26 mouse cellular contexts compared by ENCODE assay signal in the genomic region with DNA sequence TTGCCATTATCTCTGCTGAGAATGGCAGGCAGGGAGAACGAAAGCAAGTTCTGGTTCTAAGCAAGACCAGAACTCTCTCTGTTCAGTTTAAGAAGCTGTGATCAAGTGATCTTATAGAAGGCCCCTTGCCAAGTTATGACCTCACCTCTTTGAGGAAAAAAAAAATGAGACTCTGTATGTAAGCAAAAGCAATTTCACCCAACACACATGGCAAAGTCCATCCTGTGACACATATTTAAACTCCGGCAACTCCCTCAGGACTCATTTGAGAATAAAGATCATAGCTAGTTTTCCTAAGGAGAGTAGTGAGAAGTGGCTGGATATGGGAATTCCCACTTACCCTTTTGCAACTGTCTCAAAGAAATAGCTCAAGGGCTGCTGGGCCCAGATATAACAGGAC. TPM values are rescaled to one million over a fixed set of nuclear protein-coding genes. Genes with fewer than 3 reads are reported as not detected.
DNase-seq lines count a peak whose midpoint lies in the region; ATAC-seq and TF ChIP-seq lines count a peak whose summit lies in the region.
"Had no signal": no experiment of that assay in that cellular context is flagged by ENCODE, and none has a peak within 500 bp of the region (broad histone marks: within the 10 kb centered on the region; RNA-seq: fewer than 3 reads in every experiment).

No protein-coding gene starts in this region.

- no peak overlapping the region for H3K9ac ChIP-seq in liver, postnatal 0 days (replicated peaks)
- no peak overlapping the region for H3K9ac ChIP-seq in liver, embryonic 12.5 days
- no peak overlapping the region for H3K9ac ChIP-seq in intestine, postnatal 0 days (ENCODE audit: low read depth, low read length)
- H3K9ac ChIP-seq in stomach, embryonic 15.5 days, result no peak overlapping the region
- H3K9ac ChIP-seq: hindbrain, embryonic 12.5 days had no signal

- DNase-seq in liver, postnatal 0 days, result no peak
- peak; percentile 6 for DNase-seq in adipocyte (ENCODE audit: low spot score)
- no peak for DNase-seq in forebrain, embryonic 10.5 days (ENCODE audit: extremely low spot score, low spot score)
- no peak for DNase-seq in left cerebral cortex, adult 8-10 months (ENCODE audit: low spot score in 2 of 2)
- DNase-seq: adrenal gland, postnatal 14 days; cerebellum, adult 8-10 months; cerebellum, postnatal 36 days; gastrocnemius, postnatal 10 days; kidney, adult 9 months; kidney, postnatal 25 days; liver; thymus, postnatal 25 days had no signal

- H3K4me1 ChIP-seq in liver, postnatal 0 days (ENCODE audit: insufficient read depth), result peaks cover 4% of the 10 kb centered on the region; the same call in 1 of the 2 replicates
- H3K4me1 ChIP-seq in liver, embryonic 12.5 days, result peaks cover 15% of the 10 kb centered on the region
- H3K4me1 ChIP-seq in intestine, postnatal 0 days (replicated peaks; ENCODE audit: control insufficient read depth, insufficient read depth, low read length), result peaks cover 18% of the 10 kb centered on the region; the same call in 1 of the 2 replicates
- peaks cover 4% of the 10 kb centered on the region; the same call in 1 of the 2 replicates for H3K4me1 ChIP-seq in stomach, embryonic 15.5 days
- H3K4me1 ChIP-seq in forebrain, embryonic 10.5 days, result 0 out of 2 replicates have a peak, but pooled peaks cover 7% of the 10 kb centered on the region
- H3K4me1 ChIP-seq: hindbrain, embryonic 12.5 days had no signal

- H3K4me3 ChIP-seq in liver, postnatal 0 days (ENCODE audit: low read depth, low read length), result no peak overlapping the region
- H3K4me3 ChIP-seq in liver, embryonic 12.5 days, result no peak overlapping the region
- no peak overlapping the region for H3K4me3 ChIP-seq in intestine, postnatal 0 days (ENCODE audit: low read depth, low read length)
- H3K4me3 ChIP-seq in stomach, embryonic 15.5 days (replicated peaks), result no peak overlapping the region
- no peak overlapping the region for H3K4me3 ChIP-seq in forebrain, embryonic 10.5 days
- H3K4me3 ChIP-seq: hindbrain, embryonic 12.5 days had no signal

- H3K9me3 ChIP-seq in liver, postnatal 0 days (ENCODE audit: low read length), result no peaks in the 10 kb centered on the region
- H3K9me3 ChIP-seq in liver, embryonic 12.5 days (replicated peaks), result no peaks in the 10 kb centered on the region
- no peaks in the 10 kb centered on the region for H3K9me3 ChIP-seq in intestine, postnatal 0 days (ENCODE audit: control insufficient read depth)
- no peaks in the 10 kb centered on the region for H3K9me3 ChIP-seq in stomach, embryonic 15.5 days
- H3K9me3 ChIP-seq in forebrain, embryonic 10.5 days, result no peaks in the 10 kb centered on the region
- H3K9me3 ChIP-seq: hindbrain, embryonic 12.5 days had no signal

- no peak overlapping the region for H3K27ac ChIP-seq in liver, postnatal 0 days (ENCODE audit: low read depth)
- H3K27ac ChIP-seq in liver, embryonic 12.5 days, result no peak overlapping the region
- peak overlapping the region; percentile 78 for H3K27ac ChIP-seq in intestine, postnatal 0 days (ENCODE audit: low read depth, low read length)
- H3K27ac ChIP-seq in stomach, embryonic 15.5 days, result peak overlapping the region; percentile 72
- no peak overlapping the region for H3K27ac ChIP-seq in forebrain, embryonic 10.5 days
- H3K27ac ChIP-seq: hindbrain, embryonic 12.5 days had no signal

- WGBS in liver, postnatal 0 days (ENCODE audit: insufficient replicate concordance), result 67% methylated on average over 2 of the region's 2 CpGs
- 67% methylated on average over 2 of the region's 2 CpGs for WGBS in liver, embryonic 12.5 days (ENCODE audit: insufficient replicate concordance)
- WGBS in intestine, postnatal 0 days, result 24% methylated on average over 2 of the region's 2 CpGs
- WGBS in stomach, embryonic 15.5 days, result 56% methylated on average over 2 of the region's 2 CpGs
- WGBS in forebrain, embryonic 10.5 days, result 91% methylated on average over 2 of the region's 2 CpGs

- no peaks in the 10 kb centered on the region for H3K36me3 ChIP-seq in liver, postnatal 0 days (replicated peaks; ENCODE audit: insufficient read depth, low read length)
- H3K36me3 ChIP-seq in liver, embryonic 12.5 days, result no peaks in the 10 kb centered on the region
- H3K36me3 ChIP-seq in intestine, postnatal 0 days (ENCODE audit: control insufficient read depth, insufficient read depth), result no peaks in the 10 kb centered on the region
- H3K36me3 ChIP-seq in stomach, embryonic 15.5 days, result no peaks in the 10 kb centered on the region
- H3K36me3 ChIP-seq in forebrain, embryonic 10.5 days (replicated peaks), result no peaks in the 10 kb centered on the region
- H3K36me3 ChIP-seq: hindbrain, embryonic 12.5 days had no signal

- peak; percentile 44 for ATAC-seq in liver, postnatal 0 days
- no peak for ATAC-seq in liver, embryonic 12.5 days
- peak; percentile 68 for ATAC-seq in intestine, postnatal 0 days
- ATAC-seq in stomach, embryonic 15.5 days (ENCODE audit: insufficient read depth, low FRiP score, low read depth), result no peak
- ATAC-seq: forebrain, embryonic 16.5 days had no signal

- H3K27me3 ChIP-seq in liver, postnatal 0 days (ENCODE audit: insufficient read depth, low read length), result no peaks in the 10 kb centered on the region
- H3K27me3 ChIP-seq in liver, embryonic 12.5 days (replicated peaks), result no peaks in the 10 kb centered on the region
- no peaks in the 10 kb centered on the region for H3K27me3 ChIP-seq in intestine, postnatal 0 days (replicated peaks; ENCODE audit: control insufficient read depth, insufficient read depth, low read length)
- no peaks in the 10 kb centered on the region for H3K27me3 ChIP-seq in stomach, embryonic 15.5 days (replicated peaks)
- H3K27me3 ChIP-seq in forebrain, embryonic 10.5 days (ENCODE audit: poor library complexity, severe bottlenecking), result no peaks in the 10 kb centered on the region
- H3K27me3 ChIP-seq: hindbrain, embryonic 12.5 days had no signal

- TF ChIP-seq EP300 in liver, postnatal 0 days (IDR thresholded peaks at IDR 0.05; ENCODE audit: low read depth), result no peak

- no peak for TF ChIP-seq CTCF in liver, postnatal 0 days (IDR thresholded peaks at IDR 0.05; ENCODE audit: low read depth)
- TF ChIP-seq CTCF in intestine, postnatal 0 days (IDR thresholded peaks at IDR 0.05; ENCODE audit: low read depth), result no peak

- no peak overlapping the region for H3K4me2 ChIP-seq in liver, postnatal 0 days (ENCODE audit: low read depth, low read length)
- no peak overlapping the region for H3K4me2 ChIP-seq in liver, embryonic 12.5 days
- H3K4me2 ChIP-seq in intestine, postnatal 0 days (replicated peaks; ENCODE audit: low read depth), result no peak overlapping the region
- no peak overlapping the region for H3K4me2 ChIP-seq in stomach, embryonic 15.5 days
- H3K4me2 ChIP-seq: hindbrain, embryonic 12.5 days; midbrain, embryonic 11.5 days had no signal

RNA-seq across cellular contexts. Expression of a gene that starts 14.9 kb away (rescaled TPM):
- polyA plus RNA-seq in liver, postnatal 0 days (2015; fragmentation: Nextera tagmentation; extraction: Ambion mirVana), result not detected in 2 replicates
- polyA plus RNA-seq in liver, embryonic 12.5 days (2016; fragmentation: Nextera tagmentation; extraction: Ambion mirVana), result not detected in 2 replicates
- polyA plus RNA-seq in intestine, postnatal 0 days (2015; fragmentation: Nextera tagmentation; extraction: Ambion mirVana), result 438 and 502 TPM in 2 replicates
- 203 and 225 TPM in 2 replicates for polyA plus RNA-seq in stomach, embryonic 15.5 days (2015; fragmentation: Nextera tagmentation; extraction: Ambion mirVana)
- polyA plus RNA-seq in forebrain, embryonic 10.5 days (2016; fragmentation: Nextera tagmentation; extraction: Ambion mirVana), result not detected in 2 replicates
- not detected for total RNA-seq in left cerebral cortex, adult 8-10 months (2022)
- total RNA-seq: adrenal gland, postnatal 14 days; gastrocnemius, postnatal 10 days; granulocyte monocyte progenitor cell, adult 5-6 weeks; heart, postnatal 25 days; left cerebral cortex, adult 18-20 months; left cerebral cortex, postnatal 36 days; megakaryocyte progenitor cell, adult 5-6 weeks; MEL; neutrophil, adult 5-6 weeks had no signal
- polyA plus RNA-seq: C2C12; forebrain, embryonic 16.5 days; midbrain, embryonic 11.5 days had no signal

RNA-seq across cellular contexts. Expression of a gene that starts 34.7 kb away (rescaled TPM):
- 18.3 and 19.7 TPM in 2 replicates for polyA plus RNA-seq in liver, postnatal 0 days (2015; fragmentation: Nextera tagmentation; extraction: Ambion mirVana)
- 26.2 and 27.2 TPM in 2 replicates for polyA plus RNA-seq in liver, embryonic 12.5 days (2016; fragmentation: Nextera tagmentation; extraction: Ambion mirVana)
- 499 and 565 TPM in 2 replicates for polyA plus RNA-seq in intestine, postnatal 0 days (2015; fragmentation: Nextera tagmentation; extraction: Ambion mirVana)
- 134 and 146 TPM in 2 replicates for polyA plus RNA-seq in stomach, embryonic 15.5 days (2015; fragmentation: Nextera tagmentation; extraction: Ambion mirVana)
- 160 and 161 TPM in 2 replicates for polyA plus RNA-seq in forebrain, embryonic 10.5 days (2016; fragmentation: Nextera tagmentation; extraction: Ambion mirVana)
- total RNA-seq in left cerebral cortex, adult 8-10 months (2022), result 100 to 1,000 TPM; 148 to 169 (median 157) TPM

Comparison
In these comparisons a context has a peak if more than half of its experiments do, and no peak if none do; other contexts are left out.
1. ATAC-seq: peak in liver, postnatal 0 days (single experiment) and intestine, postnatal 0 days (single experiment); none in liver, embryonic 12.5 days (single experiment) and stomach, embryonic 15.5 days (single experiment).
2. H3K27ac ChIP-seq: peak in intestine, postnatal 0 days (single experiment) and stomach, embryonic 15.5 days (single experiment); none in liver, postnatal 0 days (single experiment), liver, embryonic 12.5 days (single experiment) and forebrain, embryonic 10.5 days (single experiment).
3. RNA of a gene that starts 14.9 kb away (polyA plus RNA-seq): 438 to 502 TPM in intestine, postnatal 0 days and 203 to 225 TPM in stomach, embryonic 15.5 days; not detected in liver, postnatal 0 days, not detected in liver, embryonic 12.5 days and not detected in forebrain, embryonic 10.5 days; every median in the first group is over 100 times any median in the second.